Mouse (Mus musculus) heart, adult 9 months (tissue): Measurements from ENCODE around the gene Nt5c3.

Experiments used
- DNase-seq, 2 experiments: peaks; one replicate each; pipeline ENCODE4 v3.0.0; 2022; ENCODE audit warnings: low spot score in 2 of 2

Gene Nt5c3

GRCm38 (mm10) chr6:56835532-56835931 lies 88.2 kb downstream of the Nt5c3 start:
- DNase-seq, result no peak

GRCm38 (mm10) chr6:56834769-56835168 lies 89.0 kb downstream of the Nt5c3 start:
- DNase-seq, result no peak

- no peak for DNase-seq
These were observed 90.9 kb downstream of the Nt5c3 start for GRCm38 (mm10) chr6:56832830-56833229.

DNA sequence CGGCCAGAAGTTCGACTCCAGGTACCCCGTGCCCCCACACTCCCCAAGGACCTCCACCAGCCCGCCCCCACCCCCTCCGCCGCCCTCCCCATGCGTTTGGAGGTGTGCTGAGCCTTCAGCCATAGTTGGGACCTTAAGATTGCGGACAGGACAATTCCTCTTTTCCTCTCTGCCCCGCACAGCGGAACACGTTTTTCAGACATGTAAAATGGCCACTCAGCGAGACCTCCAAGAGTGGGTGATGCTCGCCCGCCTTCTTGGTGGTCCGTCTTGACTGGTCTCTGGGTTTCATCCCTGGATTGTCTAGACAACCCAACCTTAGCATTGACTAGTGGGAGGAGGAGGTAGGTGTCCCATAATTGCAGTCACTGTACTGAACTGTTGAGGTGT lies 91.3 kb downstream of the Nt5c3 start:
- DNase-seq, result no peak
